Mouse (Mus musculus): ENCODE measurements around the gene Abcg1. TPM values are rescaled to one million over a fixed set of nuclear protein-coding genes. Genes with fewer than 3 reads are reported as not detected.

The Abcg1 gene
- polyA plus RNA-seq, 1 experiment: 0.94 TPM

DNA sequence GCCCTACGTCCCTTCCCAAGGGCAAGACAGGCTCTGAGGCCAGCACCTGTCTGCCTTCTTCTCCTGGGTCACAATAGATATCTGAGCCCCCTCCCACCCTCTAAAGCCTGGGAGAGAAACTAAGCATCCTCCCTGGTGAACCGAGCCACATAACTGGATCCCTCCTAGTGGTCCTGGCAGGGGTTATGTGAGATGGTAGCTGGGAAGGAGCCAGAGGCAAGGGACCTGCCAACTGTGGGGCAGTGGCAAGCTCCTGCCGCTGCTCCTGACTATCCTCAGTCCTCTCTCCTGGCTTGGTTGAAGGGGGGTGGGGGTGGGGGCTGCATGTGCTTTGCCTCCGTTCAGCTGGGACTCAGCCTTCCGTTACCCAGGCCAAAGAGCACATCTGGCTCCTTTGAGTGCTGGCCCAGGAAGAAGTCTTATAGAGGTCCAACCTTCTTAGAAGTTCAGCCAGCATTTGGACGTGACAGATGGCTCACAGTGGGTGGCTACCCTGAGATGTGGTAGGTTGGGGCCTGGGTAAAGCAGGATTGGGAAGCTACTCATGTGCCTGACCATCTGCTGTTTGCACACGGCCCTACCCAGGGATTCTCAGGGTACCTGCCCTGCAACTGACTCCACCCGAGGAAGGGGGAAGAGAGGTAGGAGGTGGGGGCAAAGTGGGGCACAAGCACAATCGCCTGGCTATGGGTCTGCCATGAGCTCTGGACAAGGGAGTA, 68.2 kb downstream of the Abcg1 start:
- TF ChIP-seq POLR2AphosphoS2 (IDR thresholded peaks at IDR 0.05; ENCODE audit: insufficient read length, low read depth): no peak
- TF ChIP-seq MYOD1 (IDR thresholded peaks at IDR 0.05; ENCODE audit: control insufficient read depth in 1 of 3, insufficient read length in 2 of 3, low read depth in 2 of 3): no peak
- no peak for TF ChIP-seq MAX (IDR thresholded peaks at IDR 0.05; ENCODE audit: low read depth)
- no peaks in the 10 kb centered on the region for H3K79me2 ChIP-seq (ENCODE audit: control insufficient read depth, insufficient read depth)
- no peak overlapping the region for H3ac ChIP-seq (ENCODE audit: control insufficient read depth, insufficient read length)
- no peaks in the 10 kb centered on the region for H3K36me3 ChIP-seq (ENCODE audit: control insufficient read depth, insufficient read depth)
- H3K4me3 ChIP-seq: no peak overlapping the region
- H3K4me2 ChIP-seq (ENCODE audit: low read depth): no peak overlapping the region
- no peaks in the 10 kb centered on the region for H3K27me3 ChIP-seq (ENCODE audit: control insufficient read depth, insufficient read depth, insufficient read length)

DNA sequence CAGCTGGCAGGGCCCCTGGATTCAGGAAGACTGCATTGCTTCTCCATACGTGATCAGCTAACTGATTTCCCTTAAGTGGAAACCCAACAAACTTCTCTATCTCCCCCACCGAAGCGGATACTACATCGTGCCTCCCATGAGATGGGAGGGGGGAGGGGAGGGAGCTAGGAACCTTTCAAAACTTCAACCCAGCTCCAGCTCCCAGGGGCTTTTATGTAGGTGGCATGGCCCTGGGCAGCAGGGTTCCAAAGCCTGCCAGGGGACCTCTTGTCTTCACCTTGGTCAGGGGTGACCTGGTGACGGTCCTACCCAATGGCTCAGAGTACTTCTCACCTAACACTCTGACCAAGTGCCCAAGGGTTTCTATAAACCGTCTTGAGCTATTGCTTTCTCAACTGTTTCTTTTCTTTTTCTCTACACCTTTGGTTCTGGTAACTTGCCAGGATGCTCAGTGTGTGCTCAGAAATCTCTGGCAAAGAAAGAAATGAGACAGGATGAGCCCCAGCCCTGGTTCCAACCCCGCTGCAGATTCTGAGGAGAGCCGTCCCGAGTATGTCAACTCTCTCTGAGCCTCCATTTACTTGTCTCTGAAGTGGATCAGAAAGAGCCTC, 71.3 kb downstream of the Abcg1 start:
- Histone ChIP-seq H3K79me2 (ENCODE audit: control insufficient read depth, insufficient read depth) (no peaks in the 10 kb centered on the region), H3K36me3 (ENCODE audit: control insufficient read depth, insufficient read depth) (no peaks in the 10 kb centered on the region), H3K4me2 (ENCODE audit: low read depth) (no peak overlapping the region), H3K4me3 (no peak overlapping the region), H3K27me3 (ENCODE audit: control insufficient read depth, insufficient read depth, insufficient read length) (no peaks in the 10 kb centered on the region), H3ac (ENCODE audit: control insufficient read depth, insufficient read length) (no peak overlapping the region)
- TF ChIP-seq POLR2AphosphoS2 (IDR thresholded peaks at IDR 0.05; ENCODE audit: insufficient read length, low read depth) (no peak), TCF12 (IDR thresholded peaks at IDR 0.05; ENCODE audit: insufficient read depth, poor library complexity, severe bottlenecking) (no peak), TCF3 (IDR thresholded peaks at IDR 0.05; ENCODE audit: insufficient read length, low read depth) (no peak), POLR2A (IDR thresholded peaks at IDR 0.05; ENCODE audit: insufficient read length, low read depth) (no peak), CEBPB (IDR thresholded peaks at IDR 0.05; ENCODE audit: insufficient read depth, poor library complexity, severe bottlenecking) (no peak), SRF (IDR thresholded peaks at IDR 0.05; ENCODE audit: control insufficient read depth, insufficient read length, low read depth) (no peak), E2F4 (IDR thresholded peaks at IDR 0.05; ENCODE audit: insufficient read depth) (no peak), REST (IDR thresholded peaks at IDR 0.05; ENCODE audit: insufficient read depth, insufficient read length) (no peak), MYOD1 (IDR thresholded peaks at IDR 0.05; ENCODE audit: control insufficient read depth in 1 of 3, insufficient read length in 2 of 3, low read depth in 2 of 3) (no peak)

DNA sequence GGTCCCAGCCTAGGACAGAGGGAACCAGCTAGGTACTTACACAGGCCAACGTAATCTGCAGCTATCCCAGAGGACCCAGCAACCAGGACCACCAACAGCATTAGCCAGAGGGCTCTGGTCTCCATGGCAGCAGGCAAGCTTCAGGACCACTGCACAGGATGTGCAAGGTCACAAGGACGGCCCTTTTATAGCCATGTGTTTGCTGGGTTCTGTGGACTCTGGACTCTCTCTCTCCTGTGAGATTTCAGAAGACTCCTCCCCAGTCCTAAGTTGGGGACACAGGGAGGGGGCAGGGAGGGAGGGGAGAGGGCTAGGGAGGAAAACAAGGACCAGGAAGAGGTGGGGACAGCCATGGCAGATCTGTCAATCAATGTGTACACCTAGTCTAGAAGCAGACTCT, 72.0 kb downstream of the Abcg1 start, which contains the start of gene Tff3:
Tff3 (minus strand) TSS at position 195 of the 400 bp plus-strand sequence.
- no peak within 1 kb of the TSS for H3K4me3 ChIP-seq
- no peak within 1 kb of the TSS for H3K4me2 ChIP-seq (ENCODE audit: low read depth)
- H3ac ChIP-seq (ENCODE audit: control insufficient read depth, insufficient read length): no peak within 1 kb of the TSS
- TF ChIP-seq MAX (IDR thresholded peaks at IDR 0.05; ENCODE audit: low read depth) (no peak), POLR2AphosphoS2 (IDR thresholded peaks at IDR 0.05; ENCODE audit: insufficient read length, low read depth) (no peak), POLR2A (IDR thresholded peaks at IDR 0.05; ENCODE audit: insufficient read length, low read depth) (no peak), USF1 (IDR thresholded peaks at IDR 0.05; ENCODE audit: low read depth) (no peak), TCF3 (IDR thresholded peaks at IDR 0.05; ENCODE audit: insufficient read length, low read depth) (no peak), MYOD1 (IDR thresholded peaks at IDR 0.05; ENCODE audit: control insufficient read depth in 1 of 3, insufficient read length in 2 of 3, low read depth in 2 of 3) (no peak), TCF12 (IDR thresholded peaks at IDR 0.05; ENCODE audit: insufficient read depth, poor library complexity, severe bottlenecking) (no peak), SRF (IDR thresholded peaks at IDR 0.05; ENCODE audit: control insufficient read depth, insufficient read length, low read depth) (no peak), CEBPB (IDR thresholded peaks at IDR 0.05; ENCODE audit: insufficient read depth, poor library complexity, severe bottlenecking) (no peak), E2F4 (IDR thresholded peaks at IDR 0.05; ENCODE audit: insufficient read depth) (no peak), REST (IDR thresholded peaks at IDR 0.05; ENCODE audit: insufficient read depth, insufficient read length) (no peak), MYOG (IDR thresholded peaks at IDR 0.05; ENCODE audit: control insufficient read depth in 1 of 3, insufficient read depth in 1 of 3, insufficient read length in 2 of 3, low read depth in 2 of 3) (no peak)
- no peaks in the 10 kb centered on the region for H3K36me3 ChIP-seq (ENCODE audit: control insufficient read depth, insufficient read depth)
- no peaks in the 10 kb centered on the region for H3K79me2 ChIP-seq (ENCODE audit: control insufficient read depth, insufficient read depth)
- H3K27me3 ChIP-seq (ENCODE audit: control insufficient read depth, insufficient read depth, insufficient read length): no peaks in the 10 kb centered on the region

DNA sequence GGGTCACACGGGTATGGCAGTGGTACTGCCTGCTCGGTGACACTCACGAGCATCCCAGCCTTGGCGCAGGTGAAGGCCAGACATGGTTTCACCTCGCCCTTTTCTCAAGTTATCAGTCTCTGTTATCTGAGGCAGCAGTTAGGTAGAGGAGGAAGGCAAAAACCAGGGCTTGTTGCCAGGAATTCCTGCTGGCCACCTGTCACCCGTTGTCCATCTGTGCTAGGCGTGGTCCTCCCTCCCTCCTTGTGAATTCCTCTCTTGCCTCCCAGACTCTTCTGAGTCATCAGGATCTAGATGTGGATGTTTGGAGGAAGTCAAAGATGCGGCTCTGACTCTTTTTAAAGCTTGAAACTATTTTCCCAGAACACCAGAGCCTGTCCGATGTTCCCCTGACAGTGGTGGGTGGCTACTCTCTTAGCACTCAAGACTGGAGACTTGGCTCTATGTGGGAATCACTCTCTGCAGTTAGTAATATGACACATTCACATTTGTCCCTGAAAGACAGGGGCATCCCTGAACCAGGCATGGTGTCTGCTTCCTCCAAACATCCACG, 73.9 kb downstream of the Abcg1 start:
- TF ChIP-seq USF1 (IDR thresholded peaks at IDR 0.05; ENCODE audit: low read depth): no peak
- peak in 1 of 3 experiments; percentile 17 for TF ChIP-seq MYOG (IDR thresholded peaks at IDR 0.05; ENCODE audit: control insufficient read depth in 1 of 3, insufficient read depth in 1 of 3, insufficient read length in 2 of 3, low read depth in 2 of 3)
- TF ChIP-seq CEBPB (IDR thresholded peaks at IDR 0.05; ENCODE audit: insufficient read depth, poor library complexity, severe bottlenecking): no peak
- no peak for TF ChIP-seq POLR2A (IDR thresholded peaks at IDR 0.05; ENCODE audit: insufficient read length, low read depth)
- TF ChIP-seq POLR2AphosphoS2 (IDR thresholded peaks at IDR 0.05; ENCODE audit: insufficient read length, low read depth): no peak
- TF ChIP-seq SRF (IDR thresholded peaks at IDR 0.05; ENCODE audit: control insufficient read depth, insufficient read length, low read depth): no peak
- TF ChIP-seq E2F4 (IDR thresholded peaks at IDR 0.05; ENCODE audit: insufficient read depth): no peak
- TF ChIP-seq MYOD1 (IDR thresholded peaks at IDR 0.05; ENCODE audit: control insufficient read depth in 1 of 3, insufficient read length in 2 of 3, low read depth in 2 of 3): peak in 2 of 3 experiments; percentile 18 to 57
- H3K36me3 ChIP-seq (ENCODE audit: control insufficient read depth, insufficient read depth): no peaks in the 10 kb centered on the region
- no peak overlapping the region for H3ac ChIP-seq (ENCODE audit: control insufficient read depth, insufficient read length)
- no peaks in the 10 kb centered on the region for H3K27me3 ChIP-seq (ENCODE audit: control insufficient read depth, insufficient read depth, insufficient read length)
- H3K79me2 ChIP-seq (ENCODE audit: control insufficient read depth, insufficient read depth): no peaks in the 10 kb centered on the region
- H3K4me3 ChIP-seq: no peak overlapping the region
- no peak overlapping the region for H3K4me2 ChIP-seq (ENCODE audit: low read depth)

Data from myocyte (in vitro differentiated cells).